ENCODE assay signal across 8 mouse cellular contexts in genomic region chr19:55332641-55333268, GRCm38 (mm10). TPM values are rescaled to one million over a fixed set of nuclear protein-coding genes. Genes with fewer than 3 reads are reported as not detected.
A peak's percentile ranks its signal among the peaks of the same experiment; 100 is the strongest.
DNase-seq lines count a peak whose midpoint lies in the region; ATAC-seq and TF ChIP-seq lines count a peak whose summit lies in the region.

No protein-coding gene starts in this region.

- no peaks in the 10 kb centered on the region for H3K27me3 ChIP-seq in heart, embryonic 12.5 days (replicated peaks)
- no peaks in the 10 kb centered on the region for H3K27me3 ChIP-seq in kidney, embryonic 16.5 days (ENCODE audit: insufficient read depth, low read length)
- no peaks in the 10 kb centered on the region for H3K27me3 ChIP-seq in myocyte (ENCODE audit: control insufficient read depth, insufficient read depth, insufficient read length)
- no peaks in the 10 kb centered on the region for H3K27me3 ChIP-seq in stomach, embryonic 16.5 days (ENCODE audit: control insufficient read depth, insufficient read depth, low read length)

- ATAC-seq in erythroblast, adult 5-6 weeks (replicated peaks; ENCODE audit: low FRiP score, poor library complexity, severe bottlenecking): peak; percentile 89
- ATAC-seq in heart, embryonic 12.5 days (ENCODE audit: insufficient number of reproducible peaks, low FRiP score): peak; percentile 71; the same call in 1 of the 2 replicates
- peak; percentile 84 for ATAC-seq in kidney, embryonic 16.5 days (ENCODE audit: low FRiP score, low TSS enrichment)
- ATAC-seq in stomach, embryonic 16.5 days (ENCODE audit: insufficient read depth, low FRiP score): peak; percentile 64; the same call in 1 of the 2 replicates

- TF ChIP-seq POLR2A in bone marrow, adult 2 months (IDR thresholded peaks at IDR 0.05; ENCODE audit: borderline replicate concordance, control insufficient read depth, low read depth, low read length): no peak
- TF ChIP-seq POLR2A in myocyte (IDR thresholded peaks at IDR 0.05; ENCODE audit: insufficient read length, low read depth): no peak

- H3K4me3 ChIP-seq in bone marrow, adult 2 months (replicated peaks; ENCODE audit: control insufficient read depth, low read depth, low read length): no peak overlapping the region
- no peak overlapping the region for H3K4me3 ChIP-seq in heart, embryonic 12.5 days
- no peak overlapping the region for H3K4me3 ChIP-seq in kidney, embryonic 16.5 days (ENCODE audit: low read length)
- H3K4me3 ChIP-seq in myocyte: no peak overlapping the region
- H3K4me3 ChIP-seq in stomach, embryonic 16.5 days (replicated peaks; ENCODE audit: low read length): no peak overlapping the region

- H3K9me3 ChIP-seq in heart, embryonic 12.5 days (replicated peaks): no peaks in the 10 kb centered on the region
- no peaks in the 10 kb centered on the region for H3K9me3 ChIP-seq in kidney, embryonic 16.5 days (ENCODE audit: low read length)
- no peaks in the 10 kb centered on the region for H3K9me3 ChIP-seq in stomach, embryonic 16.5 days (replicated peaks; ENCODE audit: control insufficient read depth, low read length)

- WGBS in bone marrow, adult 2 months: 92% methylated on average over 8 of the region's 8 CpGs
- 93% methylated on average over 8 of the region's 8 CpGs for WGBS in heart, embryonic 12.5 days
- 95% methylated on average over 8 of the region's 8 CpGs for WGBS in kidney, embryonic 16.5 days
- 90% methylated on average over 8 of the region's 8 CpGs for WGBS in stomach, embryonic 16.5 days

- H3K79me2 ChIP-seq in myocyte (ENCODE audit: control insufficient read depth, insufficient read depth): no peaks in the 10 kb centered on the region

- H3ac ChIP-seq in myocyte (ENCODE audit: control insufficient read depth, insufficient read length): no peak overlapping the region

- no peaks in the 10 kb centered on the region for H3K4me1 ChIP-seq in bone marrow, adult 2 months (ENCODE audit: control insufficient read depth, insufficient read depth, low read length)
- peaks cover 11% of the 10 kb centered on the region for H3K4me1 ChIP-seq in heart, embryonic 12.5 days (replicated peaks)
- H3K4me1 ChIP-seq in kidney, embryonic 16.5 days (ENCODE audit: insufficient read depth, low read length): no peaks in the 10 kb centered on the region
- H3K4me1 ChIP-seq in stomach, embryonic 16.5 days (ENCODE audit: control insufficient read depth, insufficient read depth, low read length): no peaks in the 10 kb centered on the region

- H3K36me3 ChIP-seq in heart, embryonic 12.5 days: peaks cover 29% of the 10 kb centered on the region
- peaks cover 19% of the 10 kb centered on the region for H3K36me3 ChIP-seq in kidney, embryonic 16.5 days (ENCODE audit: insufficient read depth, low read length)
- H3K36me3 ChIP-seq in myocyte (ENCODE audit: control insufficient read depth, insufficient read depth): peaks cover 5% of the 10 kb centered on the region
- no peaks in the 10 kb centered on the region for H3K36me3 ChIP-seq in stomach, embryonic 16.5 days (ENCODE audit: control insufficient read depth, insufficient read depth, low read length)

- DNase-seq in CD4-positive helper T cell, adult 2 months (ENCODE audit: low read depth, low spot score): peak; percentile 70
- peak; percentile 54 for DNase-seq in liver

- no peak overlapping the region for H3K27ac ChIP-seq in bone marrow, adult 2 months (ENCODE audit: control insufficient read depth, insufficient read depth, low read depth, low read length, poor library complexity)
- no peak overlapping the region for H3K27ac ChIP-seq in heart, embryonic 12.5 days (ENCODE audit: poor library complexity, severe bottlenecking)
- no peak overlapping the region for H3K27ac ChIP-seq in kidney, embryonic 16.5 days (ENCODE audit: low read length)
- no peak overlapping the region for H3K27ac ChIP-seq in stomach, embryonic 16.5 days (ENCODE audit: low read length)

- H3K9ac ChIP-seq in heart, embryonic 12.5 days: no peak overlapping the region
- no peak overlapping the region for H3K9ac ChIP-seq in kidney, embryonic 16.5 days (replicated peaks; ENCODE audit: low read length)
- no peak overlapping the region for H3K9ac ChIP-seq in stomach, embryonic 16.5 days (ENCODE audit: low read length)

- H3K4me2 ChIP-seq in heart, embryonic 12.5 days: no peak overlapping the region
- H3K4me2 ChIP-seq in kidney, embryonic 16.5 days (replicated peaks; ENCODE audit: low read depth, low read length): no peak overlapping the region
- H3K4me2 ChIP-seq in myocyte (ENCODE audit: low read depth): no peak overlapping the region
- no peak overlapping the region for H3K4me2 ChIP-seq in stomach, embryonic 16.5 days (ENCODE audit: low read depth, low read length)

- peak; percentile 81 for TF ChIP-seq CTCF in bone marrow, adult 2 months (IDR thresholded peaks at IDR 0.05; ENCODE audit: control insufficient read depth, insufficient read depth, low read length)

TF ChIP-seq in myocyte, 11 proteins besides CTCF, POLR2A, EP300 and RAD21:
- TF ChIP-seq SRF (IDR thresholded peaks at IDR 0.05; ENCODE audit: control insufficient read depth, insufficient read length, low read depth) (peak; percentile 19), TCF12 (IDR thresholded peaks at IDR 0.05; ENCODE audit: insufficient read depth, poor library complexity, severe bottlenecking) (no peak)

RNA-seq across cellular contexts. Expression of gene Vti1a, which starts 16.7 kb away (rescaled TPM):
- polyA plus RNA-seq in bone marrow, adult 2 months (2011; ENCODE audit: insufficient read depth, insufficient read length, low replicate concordance, missing spikeins): 11.2 and 11.4 TPM in 2 replicates
- total RNA-seq in erythroblast, adult 5-6 weeks (2015; ENCODE audit: low replicate concordance): 10.2 and 16.9 TPM in 2 replicates
- total RNA-seq in erythroblast, adult 5-6 weeks (2017; ENCODE audit: low replicate concordance): 18.0 and 19.2 TPM in 2 replicates
- polyA plus RNA-seq in heart, embryonic 12.5 days (2016; fragmentation: Nextera tagmentation; extraction: Ambion mirVana): 19.6 TPM in 2 replicates
- 28.7 and 30.6 TPM in 2 replicates for polyA plus RNA-seq in kidney, embryonic 16.5 days (2015; fragmentation: Nextera tagmentation; extraction: Ambion mirVana)
- 10.5 TPM for polyA plus RNA-seq in myocyte (2012; fragmentation: generic; extraction: Trizol)
- 26.1 and 27.0 TPM in 2 replicates for polyA plus RNA-seq in stomach, embryonic 16.5 days (2015; fragmentation: Nextera tagmentation; extraction: Ambion mirVana)

RNA-seq across cellular contexts. Expression of gene Zdhhc6, which starts 16.9 kb away (rescaled TPM):
- polyA plus RNA-seq in bone marrow, adult 2 months (2011; ENCODE audit: insufficient read depth, insufficient read length, low replicate concordance, missing spikeins): 17.5 and 19.6 TPM in 2 replicates
- 12.7 and 17.5 TPM in 2 replicates for total RNA-seq in erythroblast, adult 5-6 weeks (2015; ENCODE audit: low replicate concordance)
- total RNA-seq in erythroblast, adult 5-6 weeks (2017; ENCODE audit: low replicate concordance): 10.0 and 11.8 TPM in 2 replicates
- 71.5 and 72.1 TPM in 2 replicates for polyA plus RNA-seq in heart, embryonic 12.5 days (2016; fragmentation: Nextera tagmentation; extraction: Ambion mirVana)
- 111 and 115 TPM in 2 replicates for polyA plus RNA-seq in kidney, embryonic 16.5 days (2015; fragmentation: Nextera tagmentation; extraction: Ambion mirVana)
- 37.4 TPM for polyA plus RNA-seq in myocyte (2012; fragmentation: generic; extraction: Trizol)
- 85.8 and 92.1 TPM in 2 replicates for polyA plus RNA-seq in stomach, embryonic 16.5 days (2015; fragmentation: Nextera tagmentation; extraction: Ambion mirVana)
